Mouse (Mus musculus): ENCODE results near the gene Gm49380.

GRCm38 (mm10) chr9:44107557-44108179, 5.6 kb downstream of the Gm49380 start:
- TF ChIP-seq CTCF (IDR thresholded peaks at IDR 0.05) (peak; percentile 56), EP300 (IDR thresholded peaks at IDR 0.05) (no peak)

Measured in lung, postnatal 0 days (tissue).